Mouse (Mus musculus): Measurements from ENCODE around the gene Ypel2.

The Ypel2 gene

GRCm38 (mm10) chr11:86929531-86929930 is 64.0 kb downstream of the Ypel2 start:
- no peak for DNase-seq

GRCm38 (mm10) chr11:86925085-86925638 is 68.3 kb downstream of the Ypel2 start:
- DNase-seq: no peak

GRCm38 (mm10) chr11:86924629-86925028 is 68.9 kb downstream of the Ypel2 start:
- DNase-seq: no peak

- peak; percentile 17 for DNase-seq
Measured at GRCm38 (mm10) chr11:86923654-86924053, 69.9 kb downstream of the Ypel2 start.

GRCm38 (mm10) chr11:86922029-86922428 is 71.5 kb downstream of the Ypel2 start:
- DNase-seq: no peak

GRCm38 (mm10) chr11:86921335-86921734 is 72.2 kb downstream of the Ypel2 start:
- DNase-seq: peak in 1 of 2 experiments; percentile 19

GRCm38 (mm10) chr11:86920111-86921080 is 73.1 kb downstream of the Ypel2 start:
- peak; percentile 29 to 36 for DNase-seq

GRCm38 (mm10) chr11:86919468-86919867 is 74.0 kb downstream of the Ypel2 start:
- DNase-seq: no peak

- DNase-seq: no peak
Measured at GRCm38 (mm10) chr11:86917536-86917935, 76.0 kb downstream of the Ypel2 start.

GRCm38 (mm10) chr11:86916596-86917249 is 76.8 kb downstream of the Ypel2 start:
- DNase-seq: no peak

- no peak for DNase-seq
Measured at GRCm38 (mm10) chr11:86914329-86914728, 79.2 kb downstream of the Ypel2 start.

GRCm38 (mm10) chr11:86910244-86910643 is 83.3 kb downstream of the Ypel2 start:
- no peak for DNase-seq

- peak; percentile 13 to 18 for DNase-seq
Measured at GRCm38 (mm10) chr11:86909028-86909427, 84.5 kb downstream of the Ypel2 start.

- DNase-seq: no peak
Measured at GRCm38 (mm10) chr11:86907889-86908590, 85.5 kb downstream of the Ypel2 start.

- DNase-seq: no peak
Measured at GRCm38 (mm10) chr11:86906767-86907662, 86.5 kb downstream of the Ypel2 start.

GRCm38 (mm10) chr11:86906257-86906656 is 87.2 kb downstream of the Ypel2 start:
- DNase-seq: peak in 1 of 2 experiments; percentile 12

- DNase-seq: no peak
Measured at GRCm38 (mm10) chr11:86905261-86905660, 88.2 kb downstream of the Ypel2 start.

- DNase-seq: no peak
Measured at GRCm38 (mm10) chr11:86904706-86905105, 88.8 kb downstream of the Ypel2 start.

- no peak for DNase-seq
Measured at GRCm38 (mm10) chr11:86898367-86898766, 95.1 kb downstream of the Ypel2 start.

- DNase-seq: no peak
Measured at GRCm38 (mm10) chr11:86895567-86895966, 97.9 kb downstream of the Ypel2 start.

- no peak for DNase-seq
Measured at GRCm38 (mm10) chr11:86895156-86895555, 98.4 kb downstream of the Ypel2 start.

- peak; percentile 63 to 84 for DNase-seq
Measured at GRCm38 (mm10) chr11:86894171-86894577, 99.3 kb downstream of the Ypel2 start.
